Mouse (Mus musculus) C2C12 (cell line): ENCODE results near the gene Hivep2. TPM values are rescaled to one million over a fixed set of nuclear protein-coding genes. Genes with fewer than 3 reads are reported as not detected.
A peak's percentile ranks its signal among the peaks of the same experiment; 100 is the strongest.

Experiments
- H3K27me3 ChIP-seq: one replicate; pipeline ENCODE4 v1.6.1; 2011; ENCODE audit not compliant: control insufficient read depth, insufficient read depth, insufficient read length
- H3K36me3 ChIP-seq: one replicate; pipeline ENCODE4 v1.6.1; 2011; ENCODE audit not compliant: control insufficient read depth, insufficient read depth
- H3K4me3 ChIP-seq: one replicate; pipeline ENCODE4 v1.5.1; 2011; ENCODE audit warnings: mild to moderate bottlenecking, control low read depth; ENCODE audit not compliant: poor library complexity, insufficient read depth, severe bottlenecking
- H3K79me2 ChIP-seq: one replicate; pipeline ENCODE4 v1.6.1; 2011; ENCODE audit not compliant: control insufficient read depth, insufficient read depth
- H3K79me3 ChIP-seq: one replicate; pipeline ENCODE4 v1.6.1; 2011; ENCODE audit warnings: low read depth, control low read depth
- H3ac ChIP-seq: one replicate; pipeline ENCODE3; 2011; ENCODE audit warnings: low read depth; ENCODE audit not compliant: control insufficient read depth, insufficient read length
- CEBPB ChIP-seq: IDR thresholded peaks from one replicate; pipeline ENCODE4 v1.6.1; 2011; ENCODE audit warnings: low read depth, mild to moderate bottlenecking, control low read depth, moderate library complexity
- CTCF ChIP-seq: IDR thresholded peaks from one replicate; pipeline ENCODE4 v1.5.1; 2011; ENCODE audit not compliant: control insufficient read depth, insufficient read depth, insufficient read length
- FOSL1 ChIP-seq: IDR thresholded peaks from one replicate; pipeline ENCODE4 v1.8.0; 2011; ENCODE audit warnings: mild to moderate bottlenecking, low read length; ENCODE audit not compliant: poor library complexity, insufficient read depth, severe bottlenecking
- MAX ChIP-seq: IDR thresholded peaks from one replicate; pipeline ENCODE4 v1.6.1; 2011; ENCODE audit warnings: mild to moderate bottlenecking, control low read depth
- MYOD1 ChIP-seq: IDR thresholded peaks from one replicate; pipeline ENCODE4 v1.6.1; 2011; ENCODE audit warnings: low read depth; ENCODE audit not compliant: control insufficient read depth, insufficient read length
- MYOG ChIP-seq: IDR thresholded peaks from one replicate; pipeline ENCODE4 v1.6.1; 2011; ENCODE audit not compliant: control insufficient read depth, insufficient read length; ENCODE audit errors: extremely low read depth
- USF1 ChIP-seq: IDR thresholded peaks from one replicate; pipeline ENCODE4 v1.6.1; 2011; ENCODE audit warnings: low read depth, mild to moderate bottlenecking, control low read depth, moderate library complexity
- polyA plus RNA-seq: library from polyadenylated mRNA; unstranded; fragments of >200 nt; fragmentation: generic; extraction: Trizol; gene quantifications from one replicate; pipeline ENCODE4 v1.2.1, GENCODE M21; 2012; ENCODE audit warnings: missing spikeins

Gene Hivep2
- polyA plus RNA-seq, 1 experiment = 2.9 TPM

GRCm38 (mm10) chr10:13935646-13936045 is 30.2 kb upstream of the Hivep2 start:
- H3K79me3 ChIP-seq = no peaks in the 10 kb centered on the region
- H3K27me3 ChIP-seq = no peaks in the 10 kb centered on the region
- TF ChIP-seq CEBPB (no peak), FOSL1 (no peak), MAX (no peak), MYOG (no peak)
- H3K4me3 ChIP-seq = no peak overlapping the region
- no peak overlapping the region for H3ac ChIP-seq
- H3K36me3 ChIP-seq = no peaks in the 10 kb centered on the region
- no peaks in the 10 kb centered on the region for H3K79me2 ChIP-seq

- H3K79me2 ChIP-seq = no peaks in the 10 kb centered on the region
- H3K4me3 ChIP-seq = no peak overlapping the region
- no peak overlapping the region for H3ac ChIP-seq
- no peaks in the 10 kb centered on the region for H3K36me3 ChIP-seq
- H3K79me3 ChIP-seq = no peaks in the 10 kb centered on the region
- no peak for TF ChIP-seq MYOG
- no peak for TF ChIP-seq USF1
- TF ChIP-seq MYOD1 = no peak
- TF ChIP-seq FOSL1 = no peak
- TF ChIP-seq CEBPB = no peak
- no peak for TF ChIP-seq CTCF
- H3K27me3 ChIP-seq = no peaks in the 10 kb centered on the region
Observed at GRCm38 (mm10) chr10:13941406-13941805, 24.5 kb upstream of the Hivep2 start.

GRCm38 (mm10) chr10:13943706-13944105 is 22.2 kb upstream of the Hivep2 start:
- no peak overlapping the region for H3ac ChIP-seq
- H3K79me2 ChIP-seq = no peaks in the 10 kb centered on the region
- TF ChIP-seq CTCF (no peak), CEBPB (no peak), USF1 (no peak), FOSL1 (no peak)
- no peaks in the 10 kb centered on the region for H3K27me3 ChIP-seq
- H3K36me3 ChIP-seq = no peaks in the 10 kb centered on the region
- H3K4me3 ChIP-seq = no peak overlapping the region
- H3K79me3 ChIP-seq = no peaks in the 10 kb centered on the region

GRCm38 (mm10) chr10:13946498-13946897 is 19.4 kb upstream of the Hivep2 start:
- Histone ChIP-seq H3K36me3 (no peaks in the 10 kb centered on the region), H3K27me3 (no peaks in the 10 kb centered on the region), H3ac (no peak overlapping the region), H3K79me3 (no peaks in the 10 kb centered on the region), H3K79me2 (no peaks in the 10 kb centered on the region), H3K4me3 (no peak overlapping the region)
- TF ChIP-seq CEBPB = no peak
- TF ChIP-seq FOSL1 = no peak
- TF ChIP-seq CTCF = no peak
- TF ChIP-seq MYOG = no peak
- no peak for TF ChIP-seq MYOD1
- no peak for TF ChIP-seq MAX
- TF ChIP-seq USF1 = no peak

GRCm38 (mm10) chr10:13962965-13963364 is 2.9 kb upstream of the Hivep2 start:
- no peak overlapping the region for H3ac ChIP-seq
- peaks cover 9% of the 10 kb centered on the region for H3K79me2 ChIP-seq
- TF ChIP-seq MYOD1 (no peak), CTCF (no peak), MYOG (no peak), MAX (no peak), CEBPB (no peak), USF1 (no peak), FOSL1 (no peak)
- no peaks in the 10 kb centered on the region for H3K79me3 ChIP-seq
- no peaks in the 10 kb centered on the region for H3K27me3 ChIP-seq
- H3K4me3 ChIP-seq = no peak overlapping the region
- H3K36me3 ChIP-seq = no peaks in the 10 kb centered on the region

GRCm38 (mm10) chr10:13963908-13964500 is 1.9 kb upstream of the Hivep2 start:
- Histone ChIP-seq H3ac (no peak overlapping the region), H3K79me3 (no peaks in the 10 kb centered on the region), H3K27me3 (no peaks in the 10 kb centered on the region), H3K79me2 (peaks cover 12% of the 10 kb centered on the region), H3K4me3 (peak overlapping the region; percentile 82), H3K36me3 (no peaks in the 10 kb centered on the region)
- TF ChIP-seq MAX = no peak
- no peak for TF ChIP-seq CEBPB
